Mouse (Mus musculus): ENCODE measurements around the gene Tardbp.

DNA sequence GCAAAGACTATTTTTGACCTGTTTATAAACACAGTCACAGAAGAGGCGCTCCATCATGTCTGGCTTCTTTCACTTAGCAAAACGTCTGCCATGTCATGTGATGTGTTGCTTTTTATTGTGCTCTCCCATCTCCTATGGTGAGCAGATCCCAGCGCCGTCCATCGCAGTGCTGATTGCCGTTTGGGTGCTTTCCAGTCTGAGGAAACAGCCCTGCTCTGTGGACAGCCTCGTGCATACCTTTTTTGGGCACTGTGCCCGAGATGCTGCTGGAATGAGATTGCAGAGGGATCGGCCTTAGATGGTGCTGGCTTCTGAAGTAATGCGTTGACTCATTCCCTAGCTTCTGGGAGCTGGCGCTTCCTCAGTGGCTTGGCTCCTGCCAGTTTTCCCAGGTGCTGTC, 19.8 kb upstream of the Tardbp start:
- TF ChIP-seq POLR2A (IDR thresholded peaks at IDR 0.05; ENCODE audit: insufficient read depth, low read depth, low read length) (no peak), CTCF (IDR thresholded peaks at IDR 0.05; ENCODE audit: insufficient read depth, low read depth, low read length) (no peak)
